Mouse (Mus musculus) thymus, adult 2 months (tissue): Measurements from ENCODE around the gene Sult2b1.

ENCODE experiments used
- CTCF ChIP-seq: fragments of 200-500 bp; IDR thresholded peaks from 2 replicates; pipeline ENCODE4 v1.5.1; 2012; ENCODE audit warnings: mild to moderate bottlenecking, control low read depth, low read length, moderate library complexity, borderline replicate concordance; ENCODE audit not compliant: control insufficient read depth, poor library complexity, insufficient read depth; ENCODE audit errors: extremely low read depth
- POLR2A ChIP-seq: fragments of 200-500 bp; IDR thresholded peaks from 2 replicates; pipeline ENCODE4 v1.6.1; 2012; ENCODE audit warnings: mild to moderate bottlenecking, low read length, control low read depth, moderate library complexity; ENCODE audit not compliant: control insufficient read depth, poor library complexity, insufficient read depth; ENCODE audit errors: extremely low read depth

DNA sequence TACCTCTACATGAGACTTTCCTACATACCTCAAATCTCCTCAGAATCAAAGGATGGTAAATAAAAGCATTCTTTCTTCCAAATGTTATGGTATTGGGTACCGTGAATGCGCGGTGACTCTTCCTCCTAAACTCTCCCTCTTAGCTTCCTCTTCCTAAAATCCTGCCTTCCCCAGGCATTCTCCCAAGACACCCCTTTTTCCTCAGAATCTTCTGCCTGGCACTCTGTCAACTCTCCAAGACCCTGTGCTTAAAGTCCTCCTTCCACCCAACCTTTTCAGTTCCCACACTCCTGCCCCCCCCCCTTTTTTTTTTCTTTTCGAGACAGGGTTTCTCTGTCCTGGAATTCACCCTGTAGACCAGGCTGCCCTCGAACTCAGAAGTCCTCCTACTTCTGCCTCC lies 30.4 kb upstream of the Sult2b1 start:
- TF ChIP-seq CTCF (no peak), POLR2A (no peak)
